ENCODE assay signal across 14 mouse cellular contexts in genomic region chr6:53545989-53546388, GRCm38 (mm10).
DNase-seq lines count a peak whose midpoint lies in the region; ATAC-seq lines count a peak whose summit lies in the region.
"Had no signal": no experiment of that assay in that cellular context is flagged by ENCODE, and none has a peak within 500 bp of the region (broad histone marks: within the 10 kb centered on the region; RNA-seq: fewer than 3 reads in every experiment).

No protein-coding gene starts in this region.

- peaks cover 34% of the 10 kb centered on the region for H3K4me1 ChIP-seq in kidney, embryonic 15.5 days
- peaks cover 17% of the 10 kb centered on the region; the same call in 1 of the 2 replicates for H3K4me1 ChIP-seq in embryonic facial prominence, embryonic 14.5 days (ENCODE audit: control insufficient read depth, insufficient read depth, low read length)
- peaks cover 27% of the 10 kb centered on the region for H3K4me1 ChIP-seq in limb, embryonic 11.5 days (ENCODE audit: control insufficient read depth, insufficient read depth, low read length)
- H3K4me1 ChIP-seq: liver, embryonic 12.5 days had no signal

- H3K27me3 ChIP-seq in kidney, embryonic 15.5 days = peaks cover 17% of the 10 kb centered on the region
- no peaks in the 10 kb centered on the region for H3K27me3 ChIP-seq in embryonic facial prominence, embryonic 14.5 days (replicated peaks; ENCODE audit: control insufficient read depth, insufficient read depth, low read length)
- no peaks in the 10 kb centered on the region for H3K27me3 ChIP-seq in limb, embryonic 11.5 days (ENCODE audit: control insufficient read depth, insufficient read depth, low read length)
- H3K27me3 ChIP-seq: CH12.LX; heart, embryonic 15.5 days had no signal

- intact Hi-C loops in left cerebral cortex, postnatal 14 days (cut with DNase I) = no loop called here

- WGBS in kidney, embryonic 15.5 days = 22% methylated on average over 5 of the region's 5 CpGs
- 26% methylated on average over 5 of the region's 5 CpGs for WGBS in embryonic facial prominence, embryonic 14.5 days
- WGBS in limb, embryonic 11.5 days = 35% methylated on average over 5 of the region's 5 CpGs

- no peak overlapping the region for H3K4me2 ChIP-seq in kidney, embryonic 15.5 days
- H3K4me2 ChIP-seq in embryonic facial prominence, embryonic 14.5 days (ENCODE audit: low read depth, low read length) = no peak overlapping the region
- H3K4me2 ChIP-seq in limb, embryonic 11.5 days (ENCODE audit: low read depth, severe bottlenecking) = no peak overlapping the region
- H3K4me2 ChIP-seq: heart, embryonic 15.5 days; liver, embryonic 12.5 days had no signal

- peak overlapping the region; percentile 23; the same call in 1 of the 2 replicates for H3K27ac ChIP-seq in kidney, embryonic 15.5 days
- peak overlapping the region; percentile 12 for H3K27ac ChIP-seq in embryonic facial prominence, embryonic 14.5 days (replicated peaks; ENCODE audit: low read depth, low read length)
- peak overlapping the region; percentile 25; the same call in 1 of the 2 replicates for H3K27ac ChIP-seq in limb, embryonic 11.5 days (replicated peaks; ENCODE audit: low read depth, low read length)
- H3K27ac ChIP-seq: layer of hippocampus, adult 2 months; liver, embryonic 12.5 days had no signal

- H3K9ac ChIP-seq in kidney, embryonic 15.5 days = no peak overlapping the region
- no peak overlapping the region for H3K9ac ChIP-seq in embryonic facial prominence, embryonic 14.5 days (ENCODE audit: low read depth, low read length)
- H3K9ac ChIP-seq in limb, embryonic 11.5 days (ENCODE audit: low read length) = no peak overlapping the region
- H3K9ac ChIP-seq: heart, embryonic 15.5 days; liver, embryonic 12.5 days had no signal

- H3K36me3 ChIP-seq in kidney, embryonic 15.5 days = no peaks in the 10 kb centered on the region
- H3K36me3 ChIP-seq in embryonic facial prominence, embryonic 14.5 days (ENCODE audit: control insufficient read depth, insufficient read depth, low read length) = no peaks in the 10 kb centered on the region
- H3K36me3 ChIP-seq in limb, embryonic 11.5 days (ENCODE audit: control insufficient read depth, insufficient read depth, low read length) = no peaks in the 10 kb centered on the region
- H3K36me3 ChIP-seq: heart, embryonic 15.5 days; liver, embryonic 12.5 days had no signal

- 0 out of 2 replicates have a peak, but pooled peaks have one; percentile 18 for ATAC-seq in kidney, embryonic 15.5 days (replicated peaks; ENCODE audit: low FRiP score)
- peak; percentile 17; the same call in 1 of the 2 replicates for ATAC-seq in embryonic facial prominence, embryonic 14.5 days (ENCODE audit: low read depth)
- ATAC-seq in limb, embryonic 11.5 days (ENCODE audit: insufficient number of reproducible peaks, low FRiP score, low TSS enrichment, low read depth) = no peak
- ATAC-seq in CD4-positive, CD25-positive, alpha-beta regulatory T cell, adult 4 months = no peak
- ATAC-seq: liver, embryonic 12.5 days had no signal

- no peak overlapping the region for H3K4me3 ChIP-seq in kidney, embryonic 15.5 days (replicated peaks)
- no peak overlapping the region for H3K4me3 ChIP-seq in embryonic facial prominence, embryonic 14.5 days (ENCODE audit: low read depth, low read length)
- no peak overlapping the region for H3K4me3 ChIP-seq in limb, embryonic 11.5 days (ENCODE audit: low read depth, low read length)
- H3K4me3 ChIP-seq: heart, embryonic 15.5 days; layer of hippocampus, adult 2 months; liver, embryonic 12.5 days had no signal

- peaks cover 2% of the 10 kb centered on the region; the same call in 1 of the 2 replicates for H3K9me3 ChIP-seq in kidney, embryonic 15.5 days (replicated peaks)
- H3K9me3 ChIP-seq in embryonic facial prominence, embryonic 14.5 days (ENCODE audit: control insufficient read depth, low read length) = no peaks in the 10 kb centered on the region
- no peaks in the 10 kb centered on the region for H3K9me3 ChIP-seq in limb, embryonic 11.5 days (ENCODE audit: control insufficient read depth, low read length)
- H3K9me3 ChIP-seq: heart, embryonic 15.5 days; liver, embryonic 12.5 days had no signal

- no peak for DNase-seq in kidney, postnatal 36 days
- DNase-seq in MN1 (ENCODE audit: low spot score) = peak; percentile 8
- DNase-seq in embryonic facial prominence, embryonic 14.5 days (ENCODE audit: low spot score) = peak; percentile 52
- peak; percentile 33 for DNase-seq in limb, embryonic 11.5 days (ENCODE audit: low spot score)
- no peak for DNase-seq in right cerebral cortex, postnatal 14 days
- no peak for DNase-seq in left cerebral cortex, postnatal 14 days (ENCODE audit: low spot score in 2 of 2)
- DNase-seq: cerebellum, postnatal 25 days; right cerebral cortex, postnatal 25 days had no signal

Comparison
In these comparisons a context has a peak if more than half of its experiments do, and no peak if none do; other contexts are left out.
1. ATAC-seq: peak in kidney, embryonic 15.5 days (single experiment) and embryonic facial prominence, embryonic 14.5 days (single experiment); none in limb, embryonic 11.5 days (single experiment) and CD4-positive, CD25-positive, alpha-beta regulatory T cell, adult 4 months (single experiment).
2. DNase-seq: peak in MN1 (single experiment), embryonic facial prominence, embryonic 14.5 days (single experiment) and limb, embryonic 11.5 days (single experiment); none in kidney, postnatal 36 days (0 of 2), right cerebral cortex, postnatal 14 days (single experiment) and left cerebral cortex, postnatal 14 days (0 of 2).
3. Peak in every context shown above with its lines, with median percentiles within 50 percentile points of each other: H3K27ac ChIP-seq.